Mouse (Mus musculus): ENCODE results near the gene Syce2.
"Not testable (repeated sequence)": the region's sequence is repeated elsewhere in the genome, so short reads cannot be mapped to it uniquely, and the experiment has no call there.

Syce2 gene

GRCm38 (mm10) chr8:84871376-84872308 is at the start of gene Syce2:
Gene Syce2 (plus strand): TSS chr8:84872111.
- DNase-seq = peak; percentile 69 to 81

GRCm38 (mm10) chr8:84822723-84823122 is 49.2 kb upstream of the Syce2 start, which contains the start of gene Dand5:
Gene Dand5 (minus strand): TSS chr8:84822823.
- DNase-seq = no peak

GRCm38 (mm10) chr8:84823653-84824052 is 48.3 kb upstream of the Syce2 start:
- DNase-seq = peak in 1 of 2 experiments; percentile 54

GRCm38 (mm10) chr8:84825636-84826035 is 46.3 kb upstream of the Syce2 start:
- DNase-seq = no peak

GRCm38 (mm10) chr8:84826518-84826917 is 45.4 kb upstream of the Syce2 start:
- DNase-seq = not testable (repeated sequence)

GRCm38 (mm10) chr8:84831490-84831889 is 40.4 kb upstream of the Syce2 start, which contains the start of gene Gadd45gip1:
Gene Gadd45gip1 (plus strand): TSS chr8:84831522.
- peak in 1 of 2 experiments; percentile 38 for DNase-seq

- DNase-seq = peak; percentile 63 to 73
Observed at GRCm38 (mm10) chr8:84832034-84832717, 39.7 kb upstream of the Syce2 start.

GRCm38 (mm10) chr8:84832759-84833742 is 38.9 kb upstream of the Syce2 start:
- no peak for DNase-seq

GRCm38 (mm10) chr8:84834002-84834865 is 37.7 kb upstream of the Syce2 start:
- DNase-seq = no peak

GRCm38 (mm10) chr8:84834866-84835855 is 36.8 kb upstream of the Syce2 start:
- DNase-seq = no peak

- DNase-seq = no peak
Observed at GRCm38 (mm10) chr8:84837149-84837911, 34.6 kb upstream of the Syce2 start.

GRCm38 (mm10) chr8:84837912-84838470 is 33.9 kb upstream of the Syce2 start:
- no peak for DNase-seq

GRCm38 (mm10) chr8:84838513-84838912 is 33.4 kb upstream of the Syce2 start:
- DNase-seq = no peak

GRCm38 (mm10) chr8:84839411-84839810 is 32.5 kb upstream of the Syce2 start:
- no peak for DNase-seq

GRCm38 (mm10) chr8:84839875-84840247 is 32.0 kb upstream of the Syce2 start:
- DNase-seq = no peak

- DNase-seq = peak; percentile 91 to 93
Observed at GRCm38 (mm10) chr8:84840248-84840999, 31.5 kb upstream of the Syce2 start, which contains the start of gene Rad23a. Gene Rad23a (minus strand): TSS chr8:84840665.

GRCm38 (mm10) chr8:84841514-84841913 is 30.4 kb upstream of the Syce2 start:
- no peak for DNase-seq

Data from kidney, adult 8-10 months (tissue).